Mouse (Mus musculus) G1E (cell line): Measurements from ENCODE around the gene Tepp. TPM values are rescaled to one million over a fixed set of nuclear protein-coding genes. Genes with fewer than 3 reads are reported as not detected.
A peak's percentile ranks its signal among the peaks of the same experiment; 100 is the strongest.

Source experiments
- ATAC-seq: 2 replicates; pipeline ENCODE4 v1.8.0; 2016; ENCODE audit warnings: mild to moderate bottlenecking; ENCODE audit not compliant: insufficient number of reproducible peaks, poor library complexity, low FRiP score, severe bottlenecking; ENCODE audit errors: extremely low read depth
- DNase-seq: peaks from one replicate; pipeline ENCODE4 v3.0.0; 2012; ENCODE audit warnings: low spot score
- H3K27me3 ChIP-seq: 2 replicates; pipeline ENCODE4 v1.6.1; 2012; ENCODE audit warnings: mild to moderate bottlenecking, low read length, inconsistent platforms; ENCODE audit not compliant: insufficient read depth
- H3K36me3 ChIP-seq: replicated peaks from 2 replicates; pipeline ENCODE3; 2012; ENCODE audit warnings: mild to moderate bottlenecking, inconsistent platforms
- H3K4me1 ChIP-seq: 2 replicates; pipeline ENCODE4 v1.6.1; 2012; ENCODE audit warnings: low read depth, low read length, inconsistent platforms, mixed read lengths; ENCODE audit not compliant: insufficient read depth
- H3K4me3 ChIP-seq: 2 replicates; pipeline ENCODE4 v1.5.1; 2012; ENCODE audit warnings: low read depth, mild to moderate bottlenecking, inconsistent platforms, low read length, moderate library complexity, mixed read lengths
- H3K9me3 ChIP-seq: replicated peaks from 2 replicates; pipeline ENCODE4 v1.6.1; 2012; ENCODE audit warnings: inconsistent platforms
- CTCF ChIP-seq: IDR thresholded peaks from 2 replicates; pipeline ENCODE4 v1.5.1; 2012; ENCODE audit warnings: low read depth, low read length, inconsistent platforms, mixed read lengths
- GATA1 ChIP-seq: IDR thresholded peaks from 2 replicates; pipeline ENCODE4 v1.6.1; 2012; ENCODE audit warnings: borderline replicate concordance, low read length, inconsistent platforms, mixed read lengths
- GATA2 ChIP-seq: IDR thresholded peaks from 2 replicates; pipeline ENCODE4 v1.6.1; 2012; ENCODE audit warnings: low read depth, low read length, inconsistent platforms, borderline replicate concordance
- POLR2AphosphoS5 ChIP-seq: IDR thresholded peaks from 2 replicates; pipeline ENCODE4 v1.6.1; 2012; ENCODE audit warnings: low read depth, low read length, inconsistent platforms; ENCODE audit not compliant: insufficient replicate concordance
- TAL1 ChIP-seq: conservative IDR thresholded peaks from 2 replicates; pipeline ENCODE4 v1.6.1; 2012; ENCODE audit warnings: low read depth, low read length, inconsistent platforms, mixed read lengths
- polyA plus RNA-seq: library from polyadenylated mRNA; stranded (reverse); fragments of >175 nt; gene quantifications from 2 replicates; pipeline ENCODE4 v1.2.3, GENCODE M21; 2012
- total RNA-seq, 2 experiments: library from RNA; stranded (forward) in 1 of 2; stranded (reverse) in 1 of 2; fragments of 200-1000 nt in 1 of 2; fragments of >200 nt in 1 of 2; fragmentation: Nextera tagmentation in 1 of 2; gene quantifications; 2 replicates each; pipeline ENCODE4 v1.2.3; 2014 to 2017

Tepp gene
- total and polyA plus RNA-seq, 3 experiments = not detected

DNA sequence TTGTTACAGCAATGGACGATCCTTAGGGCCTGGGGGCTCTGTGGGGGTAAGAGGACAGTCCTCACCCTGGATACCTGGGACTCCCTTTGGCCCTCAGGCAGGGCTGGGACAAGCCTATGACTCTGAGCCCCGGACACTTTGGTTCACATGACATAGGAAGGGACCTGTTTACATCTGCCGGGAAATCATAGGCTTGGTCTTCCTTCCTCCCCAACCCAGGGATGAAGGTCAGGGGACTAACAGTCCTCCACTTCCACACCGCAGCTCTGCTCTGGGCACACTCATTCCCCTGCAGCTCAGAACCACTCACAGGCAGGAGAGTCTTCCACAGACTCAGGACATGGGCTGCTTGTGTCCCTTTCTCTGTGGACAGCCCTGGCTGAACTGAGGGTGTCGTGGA lies 16.5 kb downstream of the Tepp start:
- H3K36me3 ChIP-seq = peaks cover 60% of the 10 kb centered on the region
- H3K9me3 ChIP-seq = peaks cover 4% of the 10 kb centered on the region; the same call in 1 of the 2 replicates
- no peak overlapping the region for H3K4me3 ChIP-seq
- peaks cover 25% of the 10 kb centered on the region for H3K4me1 ChIP-seq
- TF ChIP-seq GATA2 = no peak
- no peak for TF ChIP-seq POLR2AphosphoS5
- no peak for TF ChIP-seq GATA1
- no peak for TF ChIP-seq TAL1
- TF ChIP-seq CTCF = no peak
- DNase-seq (no peak), ATAC-seq (no peak)
- H3K27me3 ChIP-seq = peaks cover 3% of the 10 kb centered on the region; the same call in 1 of the 2 replicates

GRCm38 (mm10) chr8:95327866-95328465 lies 17.6 kb downstream of the Tepp start:
- peaks cover 61% of the 10 kb centered on the region for H3K36me3 ChIP-seq
- no peak for ATAC-seq
- TF ChIP-seq GATA2 (no peak), GATA1 (no peak), CTCF (no peak), POLR2AphosphoS5 (no peak), TAL1 (no peak)
- H3K9me3 ChIP-seq = peaks cover 4% of the 10 kb centered on the region; the same call in 1 of the 2 replicates
- no peak for DNase-seq
- H3K4me3 ChIP-seq = peak overlapping the region; percentile 27; the same call in 1 of the 2 replicates
- peaks cover 3% of the 10 kb centered on the region; the same call in 1 of the 2 replicates for H3K27me3 ChIP-seq
- H3K4me1 ChIP-seq = peaks cover 31% of the 10 kb centered on the region

GRCm38 (mm10) chr8:95330367-95330766 lies 20.0 kb downstream of the Tepp start:
- Histone ChIP-seq H3K9me3 (peaks cover 4% of the 10 kb centered on the region; the same call in 1 of the 2 replicates), H3K4me3 (no peak overlapping the region; the same call in 1 of the 2 replicates), H3K27me3 (peaks cover 3% of the 10 kb centered on the region; the same call in 1 of the 2 replicates), H3K4me1 (peaks cover 44% of the 10 kb centered on the region), H3K36me3 (peaks cover 67% of the 10 kb centered on the region)
- DNase-seq (no peak), ATAC-seq (no peak)
- TF ChIP-seq POLR2AphosphoS5 = no peak
- TF ChIP-seq GATA1 = no peak
- TF ChIP-seq GATA2 = no peak

GRCm38 (mm10) chr8:95331156-95331719 lies 20.9 kb downstream of the Tepp start:
- ATAC-seq (0 out of 2 replicates have a peak, but pooled peaks have one; percentile 5), DNase-seq (peak; percentile 67)
- peak overlapping the region; percentile 88 for H3K4me3 ChIP-seq
- TF ChIP-seq CTCF = no peak
- TF ChIP-seq POLR2AphosphoS5 = no peak
- no peak for TF ChIP-seq TAL1
- TF ChIP-seq GATA2 = no peak
- TF ChIP-seq GATA1 = no peak
- peaks cover 62% of the 10 kb centered on the region for H3K36me3 ChIP-seq
- peaks cover 4% of the 10 kb centered on the region; the same call in 1 of the 2 replicates for H3K9me3 ChIP-seq
- peaks cover 3% of the 10 kb centered on the region; the same call in 1 of the 2 replicates for H3K27me3 ChIP-seq
- H3K4me1 ChIP-seq = peaks cover 46% of the 10 kb centered on the region

DNA sequence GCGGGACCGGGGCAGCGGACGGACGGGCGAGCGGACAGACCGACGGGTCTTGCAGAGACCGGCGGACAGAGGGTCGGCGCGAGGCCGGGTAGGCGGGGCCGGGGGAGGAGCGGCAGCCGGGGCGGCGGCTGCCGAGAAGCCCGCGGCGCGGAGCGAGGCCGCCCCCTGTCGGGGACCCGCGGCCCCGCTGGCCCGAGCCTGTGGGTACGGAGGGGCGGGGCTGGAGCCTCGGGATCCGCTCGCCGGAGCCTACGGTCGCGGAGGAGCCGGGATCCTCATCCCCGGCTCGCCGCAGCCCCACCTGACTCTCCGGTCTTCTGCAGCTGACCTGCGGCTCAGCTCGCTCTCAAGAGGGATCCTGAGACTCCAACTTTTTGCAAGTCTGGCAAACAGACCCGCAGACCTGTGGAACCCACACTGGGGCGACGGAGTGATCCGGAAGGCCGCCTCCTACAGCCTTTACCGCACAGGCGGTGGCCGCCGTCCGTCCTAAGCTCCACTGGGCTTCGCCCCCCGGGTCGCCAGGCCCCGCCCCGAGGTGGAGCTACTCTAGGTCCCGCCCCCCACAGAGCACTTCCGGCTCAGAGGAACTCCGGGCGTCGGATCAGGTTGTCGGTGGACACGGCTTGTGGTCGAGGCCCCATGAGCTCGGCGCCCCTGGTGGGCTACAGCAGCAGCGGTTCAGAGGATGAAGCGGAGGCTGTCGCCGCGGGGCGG lies 21.5 kb downstream of the Tepp start, which contains the start of the genes Zfp319 and Usb1:
Gene Zfp319, minus strand, starts transcription at position 231 of the 717 bp plus-strand sequence.
Gene Usb1, plus strand, starts transcription at position 565 of the 717 bp plus-strand sequence.
- H3K36me3 ChIP-seq = peaks cover 62% of the 10 kb centered on the region
- ATAC-seq = peak; percentile 90

More for the DNA sequence above, 21.5 kb downstream of the Tepp start, which contains the start of the genes Zfp319 and Usb1:
- DNase-seq = peak; percentile 97
- H3K4me3 ChIP-seq = peak within 1 kb of the TSS; percentile 88
- TF ChIP-seq GATA2 (no peak), CTCF (peak; percentile 35; the same call in 1 of the 2 replicates), POLR2AphosphoS5 (no peak), TAL1 (no peak)
- peaks cover 45% of the 10 kb centered on the region for H3K4me1 ChIP-seq
- peaks cover 3% of the 10 kb centered on the region; the same call in 1 of the 2 replicates for H3K27me3 ChIP-seq
- H3K9me3 ChIP-seq = peaks cover 4% of the 10 kb centered on the region; the same call in 1 of the 2 replicates
